Mouse (Mus musculus) mouse embryonic stem cell (cell line): Measurements from ENCODE around the gene Xndc1.

Experiments used
- in situ Hi-C, 2 experiments: fragments of 300-500 bp; cut with MboI; formaldehyde crosslinking; loops; 1 replicate in 1 of 2; 3 replicates in 1 of 2; pipeline ENCODE4 v1.14.3; 2019 to 2020; ENCODE audit warnings: low sequenced_read_pairs in 2 of 2, low pct_unique_long_range_greater_than_20kb in 1 of 2, mixed read lengths in 1 of 2; ENCODE audit not compliant: unreplicated experiment in 1 of 2

The Xndc1 gene

DNA sequence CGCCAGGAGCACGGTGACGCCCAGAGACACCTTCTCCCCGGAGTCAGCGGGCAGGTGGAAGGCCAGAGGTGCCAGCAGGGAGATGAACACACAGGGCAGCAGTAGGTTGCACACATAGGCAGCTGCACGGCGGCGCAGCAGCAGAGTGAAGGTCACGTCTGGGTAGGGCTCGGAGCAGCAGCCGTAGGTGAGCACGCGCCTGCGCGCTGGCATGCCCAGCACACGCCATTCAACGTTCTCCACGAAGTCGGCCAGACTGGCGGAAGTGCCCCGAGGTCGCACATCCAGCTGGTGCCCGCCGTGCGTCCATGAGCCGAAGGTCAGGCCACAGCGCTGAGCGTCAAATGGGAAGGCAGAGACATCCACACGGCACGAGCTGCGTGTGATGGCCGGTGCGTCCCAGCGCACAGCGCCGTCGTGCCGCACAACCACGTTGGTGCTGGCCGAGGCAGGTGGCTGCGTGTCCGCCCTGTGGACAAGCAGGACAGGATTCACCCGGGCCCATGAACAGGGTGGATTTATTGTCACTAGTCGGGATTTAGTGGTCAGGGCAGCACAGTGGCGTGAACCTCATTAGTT, 47.9 kb downstream of the Xndc1 start:
- in situ Hi-C loops: no loop called here

- in situ Hi-C loops: no loop called here
Observed at GRCm38 (mm10) chr7:102116579-102117331, 51.4 kb downstream of the Xndc1 start, which contains the start of gene Chrna10. Gene Chrna10 (minus strand): TSS chr7:102116828.

- in situ Hi-C loops: no loop called here
Observed at GRCm38 (mm10) chr7:102117382-102117781, 52.1 kb downstream of the Xndc1 start.

GRCm38 (mm10) chr7:102120326-102120725, 55.0 kb downstream of the Xndc1 start:
- in situ Hi-C loops: no loop called here

DNA sequence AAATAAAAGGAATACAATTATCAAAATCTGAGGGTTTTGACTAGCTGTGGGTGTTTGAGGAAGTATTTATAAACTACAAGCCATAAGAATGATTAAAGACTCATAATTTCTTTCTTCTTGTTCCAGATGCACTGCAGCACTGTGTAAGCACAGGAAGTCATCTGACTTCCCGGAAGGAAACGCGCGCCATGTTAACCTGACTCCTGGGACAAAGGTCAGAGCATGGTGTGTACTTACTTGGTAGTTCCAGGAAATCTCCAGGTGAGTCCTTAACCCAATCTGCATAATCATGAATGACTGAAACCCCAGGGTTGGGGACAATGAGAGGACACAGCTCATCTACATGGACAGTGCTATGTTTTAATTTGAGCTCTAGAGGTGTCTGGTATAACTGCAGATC, 67.1 kb downstream of the Xndc1 start:
- in situ Hi-C loops: loop anchor here (25.0 kb wide), 1 partner anchor 330 kb away; no protein-coding TSS in a partner anchor
